Mouse (Mus musculus) liver, adult 2 months (tissue): Measurements from ENCODE around the gene Epas1.

Experiments used
- CTCF ChIP-seq: fragments of 200-500 bp; IDR thresholded peaks from 2 replicates; pipeline ENCODE4 v1.5.1; 2011; ENCODE audit warnings: low read depth, low read length, control low read depth
- POLR2A ChIP-seq: fragments of 200-500 bp; IDR thresholded peaks from 2 replicates; pipeline ENCODE4 v1.6.1; 2011; ENCODE audit warnings: low read length, control low read depth; ENCODE audit not compliant: insufficient read depth; ENCODE audit errors: extremely low read depth

DNA sequence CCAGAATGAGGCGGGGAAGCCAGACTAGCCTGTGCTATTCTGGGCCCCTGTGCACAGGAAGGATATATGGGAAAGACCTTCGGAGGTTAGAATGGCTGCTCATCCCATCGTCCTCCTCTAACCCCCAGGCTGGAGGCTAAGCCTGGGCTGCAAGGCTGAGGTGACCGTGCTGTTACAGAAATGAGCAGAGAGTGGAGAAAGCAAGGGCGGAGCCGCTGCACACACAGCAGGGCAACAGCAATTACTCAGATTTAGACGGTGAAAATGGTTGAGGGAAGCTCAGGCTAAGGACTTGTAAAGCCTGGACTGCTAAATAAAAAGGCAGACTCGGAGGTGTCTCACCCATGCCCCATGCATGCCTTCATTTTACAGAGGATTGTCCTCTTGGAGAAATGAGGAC is 45.0 kb downstream of the Epas1 start:
- TF ChIP-seq CTCF (no peak), POLR2A (no peak)
